Mouse (Mus musculus) liver, adult 2 months (tissue): ENCODE measurements around the gene Rcn2.

Source experiments
- CTCF ChIP-seq: fragments of 200-500 bp; IDR thresholded peaks from 2 replicates; pipeline ENCODE4 v1.5.1; 2011; ENCODE audit warnings: low read depth, low read length, control low read depth
- POLR2A ChIP-seq: fragments of 200-500 bp; IDR thresholded peaks from 2 replicates; pipeline ENCODE4 v1.6.1; 2011; ENCODE audit warnings: low read length, control low read depth; ENCODE audit not compliant: insufficient read depth; ENCODE audit errors: extremely low read depth

GRCm38 (mm10) chr9:56097584-56098298 lies 56.1 kb downstream of the Rcn2 start:
- TF ChIP-seq CTCF (no peak), POLR2A (no peak)
